Mouse (Mus musculus) adrenal gland, postnatal 25 days (tissue): ENCODE data around the gene Ddit4l. TPM values are rescaled to one million over a fixed set of nuclear protein-coding genes. Genes with fewer than 3 reads are reported as not detected.
"Not testable (repeated sequence)": the region's sequence is repeated elsewhere in the genome, so short reads cannot be mapped to it uniquely, and the experiment has no call there.

Experiments used
- DNase-seq: peaks from one replicate; pipeline ENCODE4 v3.0.0; 2021; ENCODE audit warnings: mixed read lengths
- microRNA-seq, 2 experiments: library from miRNA; unstranded; fragments of <30 nt; microRNA quantifications; one replicate each; pipeline ENCODE4 v1.2.0; 2021
- total RNA-seq: library from RNA; stranded (reverse); gene quantifications from 2 replicates; pipeline ENCODE4 v1.2.3, GENCODE M21; 2021

Gene Ddit4l
- total RNA-seq, 1 experiment from 2014 or later = 0.70 TPM

DNA sequence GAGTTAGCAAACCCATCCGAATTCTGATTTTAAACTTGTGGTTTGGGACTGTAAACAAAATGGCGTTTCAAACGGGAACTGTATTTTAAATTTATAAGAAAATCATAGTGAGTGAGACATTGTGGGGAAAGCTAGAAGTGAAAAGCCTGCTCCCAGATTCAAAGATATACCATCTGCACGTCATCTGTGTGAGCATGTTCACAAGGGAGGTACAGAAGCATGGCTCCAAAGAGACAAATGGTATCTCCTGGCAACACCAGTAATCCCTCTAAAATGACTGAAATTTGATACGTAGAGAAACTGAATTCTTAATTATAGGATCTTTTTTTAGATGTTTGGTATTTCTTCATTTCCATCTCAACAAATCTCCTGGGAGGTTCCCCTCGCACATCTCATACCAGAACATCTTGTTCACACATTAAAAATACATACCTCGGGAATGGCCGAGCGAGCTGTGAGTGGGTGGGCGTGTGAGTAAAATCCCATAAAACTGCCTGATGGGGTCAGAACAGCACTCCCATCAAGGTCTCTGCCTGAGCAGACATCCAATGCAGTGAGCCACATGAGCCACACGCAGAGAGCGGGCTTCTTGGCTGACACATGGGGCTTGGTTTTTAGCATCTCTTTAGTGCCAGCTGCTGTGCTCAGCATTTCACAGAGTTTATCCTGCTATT, 26.2 kb downstream of the Ddit4l start:
- no peak for DNase-seq

DNA sequence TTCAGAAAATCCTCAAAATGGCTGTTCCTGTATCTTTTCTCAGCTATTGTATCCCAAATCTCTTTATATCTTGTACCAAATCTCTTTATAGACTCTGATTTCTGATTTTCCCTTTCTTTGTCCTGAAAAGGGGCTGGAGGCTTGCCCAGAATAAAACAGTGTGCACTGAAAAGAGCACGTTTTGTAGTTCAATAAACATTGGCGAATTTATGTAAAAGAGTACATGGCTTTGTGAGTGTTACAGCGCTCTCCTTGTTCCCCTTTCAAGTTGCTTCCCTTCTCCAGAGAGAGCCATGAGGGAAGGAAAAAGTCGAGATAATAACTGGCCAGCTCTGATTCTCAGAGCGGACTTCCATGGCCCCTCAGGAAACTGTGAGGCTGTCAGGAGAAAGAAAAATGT, 27.7 kb downstream of the Ddit4l start:
- no peak for DNase-seq

DNA sequence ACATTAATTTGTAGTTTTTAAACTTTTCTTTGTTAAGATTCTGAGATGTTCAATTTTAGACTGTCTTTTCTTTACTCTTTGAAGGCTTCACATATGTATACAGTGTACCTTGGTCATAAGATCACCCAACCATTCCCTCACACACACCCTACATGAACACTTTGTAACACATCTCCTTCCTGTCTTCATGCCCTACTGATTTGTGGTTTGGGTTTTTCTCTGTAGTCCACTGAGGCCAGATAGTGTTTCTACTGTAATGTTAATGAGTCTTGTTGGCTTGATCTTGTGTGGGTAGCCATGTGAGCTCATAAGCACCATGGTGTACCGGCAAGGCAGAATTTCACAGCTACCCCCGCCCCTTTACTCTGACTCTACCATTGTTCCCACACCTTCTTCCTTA, 31.4 kb downstream of the Ddit4l start:
- no peak for DNase-seq

DNA sequence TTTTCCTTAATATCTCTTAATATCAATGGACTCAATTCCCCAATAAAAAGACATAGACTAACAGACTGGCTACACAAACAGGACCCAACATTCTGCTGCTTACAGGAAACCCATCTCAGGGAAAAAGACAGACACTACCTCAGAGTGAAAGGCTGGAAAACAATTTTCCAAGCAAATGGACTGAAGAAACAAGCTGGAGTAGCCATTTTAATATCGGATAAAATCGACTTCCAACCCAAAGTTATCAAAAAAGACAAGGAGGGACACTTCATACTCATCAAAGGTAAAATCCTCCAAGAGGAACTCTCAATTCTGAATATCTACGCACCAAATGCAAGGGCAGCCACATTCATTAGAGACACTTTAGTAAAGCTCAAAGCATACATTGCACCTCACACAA, 49.8 kb downstream of the Ddit4l start, which contains the start of gene Gm21962:
Gene Gm21962, plus strand, starts transcription at position 301 of the 400 bp plus-strand sequence.
- DNase-seq = not testable (repeated sequence)

Small RNA genes within 50 kb of the gene (microRNA-seq; reads per million reads assigned to microRNA genes)
- gene Gm22468 = 0 reads per million in 2 experiments

Other genes with a start within 250 kb of the Ddit4l start
- not detected in 2 replicates for gene Gm21962, start 49.9 kb downstream of the Ddit4l start, total RNA-seq
- 170 and 200 TPM in 2 replicates for gene H2afz, start 242.9 kb downstream of the Ddit4l start, total RNA-seq
- 18.0 and 22.4 TPM in 2 replicates for gene Dnajb14, start 246.1 kb downstream of the Ddit4l start, total RNA-seq